Mouse (Mus musculus) intestine, postnatal 0 days (tissue): ENCODE data around the gene Syt6. TPM values are rescaled to one million over a fixed set of nuclear protein-coding genes. Genes with fewer than 3 reads are reported as not detected.
"Not testable (repeated sequence)": the region's sequence is repeated elsewhere in the genome, so short reads cannot be mapped to it uniquely, and the experiment has no call there.

Source experiments
- ATAC-seq: fragments of 200-750 bp; cut with Nextera tagmentation; 2 replicates; pipeline ENCODE4 v1.8.0; 2017; ENCODE audit warnings: mild to moderate bottlenecking, moderate TSS enrichment, moderate library complexity
- H3K27ac ChIP-seq: fragments of 300-500 bp; sonication (generic); 2 replicates; pipeline ENCODE4 v1.5.1; 2014; ENCODE audit warnings: mild to moderate bottlenecking, low read depth, low read length, moderate library complexity
- H3K27me3 ChIP-seq: fragments of 300-500 bp; sonication (generic); replicated peaks from 2 replicates; pipeline ENCODE4 v1.6.1; 2014; ENCODE audit warnings: low read length, mixed read lengths; ENCODE audit not compliant: control insufficient read depth, insufficient read depth
- H3K36me3 ChIP-seq: fragments of 300-500 bp; sonication (generic); 2 replicates; pipeline ENCODE4 v1.6.1; 2014; ENCODE audit warnings: mild to moderate bottlenecking, moderate library complexity; ENCODE audit not compliant: control insufficient read depth, insufficient read depth
- H3K4me1 ChIP-seq: fragments of 300-500 bp; sonication (generic); replicated peaks from 2 replicates; pipeline ENCODE4 v1.6.1; 2014; ENCODE audit warnings: antibody characterized with exemption, low read length, mixed read lengths; ENCODE audit not compliant: control insufficient read depth, insufficient read depth
- H3K4me2 ChIP-seq: fragments of 300-500 bp; sonication (generic); replicated peaks from 2 replicates; pipeline ENCODE4 v1.6.1; 2014; ENCODE audit warnings: low read depth, mild to moderate bottlenecking, moderate library complexity
- H3K4me3 ChIP-seq: fragments of 300-500 bp; sonication (generic); 2 replicates; pipeline ENCODE4 v1.5.1; 2014; ENCODE audit warnings: low read depth, low read length
- H3K9ac ChIP-seq: fragments of 300-500 bp; sonication (generic); 2 replicates; pipeline ENCODE4 v1.6.1; 2014; ENCODE audit warnings: mild to moderate bottlenecking, low read depth, low read length
- H3K9me3 ChIP-seq: fragments of 300-500 bp; sonication (generic); 2 replicates; pipeline ENCODE4 v1.6.1; 2016; ENCODE audit warnings: mixed run types; ENCODE audit not compliant: control insufficient read depth
- CTCF ChIP-seq: sonication (generic); IDR thresholded peaks from 2 replicates; pipeline ENCODE4 v1.5.1; 2016; ENCODE audit warnings: low read depth, mild to moderate bottlenecking, control low read depth, antibody characterized with exemption, moderate library complexity
- WGBS: fragments of 180-500 bp; shearing (Covaris S2); extraction: QIAGEN DNeasy Blood & Tissue Kit; methylation state at CpG from one replicate; pipeline ENCODE4 v1.1.7; 2014; 5-methylcytosine and 5-hydroxymethylcytosine counted together
- polyA plus RNA-seq: library from polyadenylated mRNA; unstranded; fragments of >200 nt; fragmentation: Nextera tagmentation; extraction: Ambion mirVana; gene quantifications from 2 replicates; pipeline ENCODE4 v1.2.1, GENCODE M21; 2015

Syt6 gene
- polyA plus RNA-seq, 1 experiment from 2014 or later = 0.56 TPM

DNA sequence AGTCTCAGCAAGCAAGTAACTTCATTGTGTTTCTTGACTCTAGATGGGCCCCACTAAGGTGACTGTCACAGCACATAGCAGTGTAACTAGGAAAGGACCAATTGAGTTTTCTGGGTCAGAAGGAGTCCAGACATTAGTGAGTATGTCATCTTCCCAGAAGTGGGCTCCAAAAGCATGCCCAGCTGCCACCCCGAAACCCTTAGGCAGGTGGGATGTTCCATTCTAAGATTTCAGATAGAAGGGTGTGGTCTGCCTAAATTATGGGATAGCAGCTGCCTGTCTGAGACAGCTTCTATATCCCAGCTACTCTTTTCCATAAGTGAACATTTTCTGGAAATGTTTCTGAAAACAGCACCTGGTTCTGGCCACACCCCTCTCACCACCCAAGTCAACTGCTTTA is 59.2 kb downstream of the Syt6 start:
- Histone ChIP-seq H3K9ac (no peak overlapping the region), H3K4me3 (no peak overlapping the region), H3K4me1 (no peaks in the 10 kb centered on the region), H3K27ac (no peak overlapping the region), H3K9me3 (no peaks in the 10 kb centered on the region), H3K4me2 (no peak overlapping the region), H3K36me3 (no peaks in the 10 kb centered on the region), H3K27me3 (no peaks in the 10 kb centered on the region)
- no peak for ATAC-seq
- WGBS = 93% methylated on average over 1 of the region's 1 CpGs
- TF ChIP-seq CTCF = no peak

DNA sequence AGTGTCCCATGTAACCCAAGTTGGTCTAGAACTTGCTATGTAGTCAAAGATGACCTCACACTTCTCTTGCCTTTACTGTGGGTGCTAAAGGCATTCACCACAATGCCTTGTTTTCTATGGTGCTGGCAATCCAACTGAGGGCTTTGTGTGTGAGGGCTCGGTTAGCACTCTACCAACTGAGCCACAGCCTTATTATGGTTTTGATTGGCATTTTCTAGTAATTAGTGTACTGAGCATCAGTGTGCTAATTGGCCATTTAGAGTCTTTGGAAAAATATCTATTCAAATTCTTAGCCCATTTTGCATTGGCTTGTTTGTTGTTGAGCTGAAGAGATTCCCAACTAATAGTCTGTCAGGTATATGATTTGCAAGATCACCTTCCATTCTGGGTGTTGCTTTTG is 62.6 kb downstream of the Syt6 start:
- Histone ChIP-seq H3K27me3 (no peaks in the 10 kb centered on the region), H3K36me3 (no peaks in the 10 kb centered on the region), H3K9me3 (no peaks in the 10 kb centered on the region), H3K27ac (no peak overlapping the region), H3K4me2 (no peak overlapping the region), H3K9ac (no peak overlapping the region), H3K4me1 (no peaks in the 10 kb centered on the region), H3K4me3 (no peak overlapping the region)
- no peak for TF ChIP-seq CTCF
- ATAC-seq = no peak
- 80% methylated on average over 1 of the region's 1 CpGs for WGBS

DNA sequence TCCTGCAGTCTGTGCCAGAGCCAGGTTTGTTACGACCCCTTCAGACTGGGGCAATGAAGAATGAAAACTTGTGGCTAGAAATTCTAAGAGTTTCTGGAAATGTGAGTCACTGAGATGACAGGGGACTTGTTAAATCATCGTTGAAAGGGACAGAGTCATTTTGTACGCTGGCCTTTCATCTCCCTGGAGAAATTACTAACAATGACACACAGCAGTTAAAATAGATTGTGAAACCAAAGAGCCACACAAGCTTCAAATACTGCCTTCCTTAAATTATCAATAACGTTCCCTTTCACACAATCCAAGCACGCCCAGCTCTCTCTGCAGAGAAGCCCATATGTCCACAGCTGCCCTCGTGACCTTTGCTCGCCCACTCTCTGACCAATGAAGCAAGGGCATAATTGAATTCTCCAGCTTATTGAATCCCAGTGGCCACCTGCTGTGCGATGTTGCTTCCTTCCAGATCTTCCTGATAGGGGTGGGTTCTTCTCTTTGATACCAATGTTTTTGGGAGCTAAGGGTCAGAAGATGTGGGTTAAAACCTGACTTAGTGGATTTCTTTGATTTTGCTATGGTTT is 65.3 kb downstream of the Syt6 start:
- no peak for TF ChIP-seq CTCF
- H3K27me3 ChIP-seq = no peaks in the 10 kb centered on the region
- H3K9ac ChIP-seq = no peak overlapping the region
- WGBS = 63% methylated on average over 8 of the region's 8 CpGs
- no peaks in the 10 kb centered on the region for H3K9me3 ChIP-seq
- no peaks in the 10 kb centered on the region for H3K4me1 ChIP-seq
- no peak overlapping the region for H3K4me3 ChIP-seq
- H3K4me2 ChIP-seq = no peak overlapping the region
- no peak for ATAC-seq
- no peak overlapping the region for H3K27ac ChIP-seq
- H3K36me3 ChIP-seq = no peaks in the 10 kb centered on the region

DNA sequence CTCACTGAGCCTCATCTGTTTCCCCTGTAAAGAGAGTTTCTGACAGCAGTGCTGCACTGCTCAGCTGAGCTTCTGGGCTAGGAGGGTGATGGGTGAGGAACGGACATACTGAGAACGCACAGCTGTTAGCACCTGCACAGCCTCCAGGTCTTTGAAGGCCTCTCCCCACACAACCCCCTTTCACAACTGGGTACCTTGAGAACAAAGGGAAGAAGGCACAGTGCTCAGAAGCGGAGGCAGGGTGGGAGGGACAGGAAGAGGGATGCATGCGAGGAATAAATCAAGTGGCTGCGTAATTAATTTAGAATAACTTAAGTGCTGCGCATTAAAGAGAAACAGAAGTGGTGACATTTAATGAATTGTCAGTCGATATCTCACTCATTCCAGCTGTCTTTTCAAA is 66.3 kb downstream of the Syt6 start:
- Histone ChIP-seq H3K4me1 (no peaks in the 10 kb centered on the region), H3K36me3 (no peaks in the 10 kb centered on the region), H3K27ac (no peak overlapping the region), H3K4me3 (no peak overlapping the region), H3K9me3 (no peaks in the 10 kb centered on the region), H3K4me2 (no peak overlapping the region), H3K9ac (no peak overlapping the region), H3K27me3 (no peaks in the 10 kb centered on the region)
- 70% methylated on average over 7 of the region's 7 CpGs for WGBS
- no peak for TF ChIP-seq CTCF
- no peak for ATAC-seq

- H3K27ac ChIP-seq = not testable (repeated sequence)
Observed at GRCm38 (mm10) chr3:103645968-103646367, 70.9 kb downstream of the Syt6 start, which contains the start of gene Atg4a-ps. Atg4a-ps (minus strand) TSS chr3:103646068.

DNA sequence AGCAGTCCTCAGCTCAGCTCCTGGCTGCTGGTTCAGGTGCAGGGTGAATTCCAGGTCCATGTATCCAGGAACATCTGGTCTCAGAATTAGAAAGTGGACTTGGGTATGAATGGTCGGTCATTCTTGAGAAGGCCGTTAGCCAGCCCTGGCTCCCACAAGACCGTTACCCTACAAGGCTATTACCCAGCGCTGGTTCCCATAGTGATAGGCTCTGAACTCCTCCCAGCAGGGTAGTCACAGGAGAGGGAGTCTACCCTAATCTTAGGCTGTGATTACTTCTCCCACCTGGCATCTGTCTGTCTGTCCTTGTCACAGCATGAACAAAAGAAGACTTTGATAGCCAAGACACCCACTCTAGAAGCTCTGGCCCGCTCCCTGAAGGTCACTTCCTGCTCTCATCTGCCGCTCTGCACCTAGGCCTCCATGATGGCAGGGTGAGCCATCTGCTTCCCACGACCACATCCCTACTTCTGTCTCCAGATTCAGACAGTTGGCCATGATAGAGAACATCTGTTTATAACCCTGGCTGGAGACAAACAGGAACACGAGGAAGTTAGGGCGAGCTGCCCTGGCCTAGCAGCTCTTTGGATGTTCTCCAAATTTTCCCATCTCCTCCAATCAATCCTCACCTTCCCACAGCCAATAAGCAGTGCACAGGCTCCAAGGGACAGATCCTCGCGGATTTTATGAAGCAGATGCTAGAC is 72.3 kb downstream of the Syt6 start:
- H3K4me1 ChIP-seq = no peaks in the 10 kb centered on the region
- H3K9ac ChIP-seq = no peak overlapping the region
- 76% methylated on average over 11 of the region's 11 CpGs for WGBS
- no peak overlapping the region for H3K27ac ChIP-seq
- TF ChIP-seq CTCF = no peak
- H3K4me2 ChIP-seq = no peak overlapping the region
- no peaks in the 10 kb centered on the region for H3K36me3 ChIP-seq
- no peak for ATAC-seq
- no peaks in the 10 kb centered on the region for H3K27me3 ChIP-seq
- H3K4me3 ChIP-seq = no peak overlapping the region
- no peaks in the 10 kb centered on the region for H3K9me3 ChIP-seq

More at GRCm38 (mm10) chr3:103645968-103646367, 70.9 kb downstream of the Syt6 start, which contains the start of gene Atg4a-ps:
- 80% methylated on average over 2 of the region's 2 CpGs for WGBS
- not testable (repeated sequence) for H3K9ac ChIP-seq, H3K9me3 ChIP-seq, H3K4me2 ChIP-seq, ATAC-seq, H3K36me3 ChIP-seq, H3K4me3 ChIP-seq, H3K4me1 ChIP-seq, H3K27me3 ChIP-seq
